In genomic region chr2:28681718-28682117, GRCm38 (mm10) we compare ENCODE assay signal across 11 mouse cellular contexts. TPM values are rescaled to one million over a fixed set of nuclear protein-coding genes. Genes with fewer than 3 reads are reported as not detected.
DNase-seq lines count a peak whose midpoint lies in the region; ATAC-seq and TF ChIP-seq lines count a peak whose summit lies in the region.
"Had no signal": no experiment of that assay in that cellular context is flagged by ENCODE, and none has a peak within 500 bp of the region (broad histone marks: within the 10 kb centered on the region; RNA-seq: fewer than 3 reads in every experiment).

No protein-coding gene starts in this region.

- no peak overlapping the region for H3K27ac ChIP-seq in heart, embryonic 11.5 days (ENCODE audit: low read depth, low read length)
- H3K27ac ChIP-seq in layer of hippocampus, adult 2 months, result peak overlapping the region; percentile 28; the same call in 1 of the 2 replicates

- 91% methylated on average over 4 of the region's 4 CpGs for WGBS in heart, embryonic 11.5 days (ENCODE audit: insufficient replicate concordance)

- H3K36me3 ChIP-seq in heart, embryonic 11.5 days (ENCODE audit: control insufficient read depth, insufficient read depth, low read length), result peaks cover 21% of the 10 kb centered on the region

- TF ChIP-seq CTCF in layer of hippocampus, adult 2 months (conservative IDR thresholded peaks at IDR 0.05), result no peak

- no peaks in the 10 kb centered on the region for H3K27me3 ChIP-seq in heart, embryonic 11.5 days (ENCODE audit: control insufficient read depth, insufficient read depth, low read length)

- H3K4me3 ChIP-seq in heart, embryonic 11.5 days (ENCODE audit: low read depth, low read length), result no peak overlapping the region
- H3K4me3 ChIP-seq in layer of hippocampus, adult 2 months, result no peak overlapping the region
- H3K4me3 ChIP-seq: myocyte had no signal

- peak; percentile 44 to 60 for DNase-seq in heart, adult 18-20 months
- DNase-seq in MN1 (ENCODE audit: low spot score), result peak; percentile 78
- DNase-seq in cerebellum, adult 8-10 months, result peak; percentile 36
- DNase-seq in layer of hippocampus, adult 2 months (ENCODE audit: low spot score in 2 of 2), result peak; percentile 62
- no peak for DNase-seq in urinary bladder, postnatal 25 days (ENCODE audit: low spot score)
- no peak for DNase-seq in c-Kit-positive CD71-positive TER-119-positive erythroid progenitor cells, embryonic 14.5 days (ENCODE audit: low spot score)

- no peak overlapping the region for H3K4me2 ChIP-seq in heart, embryonic 11.5 days

- H3K9me3 ChIP-seq in heart, embryonic 11.5 days (replicated peaks; ENCODE audit: control insufficient read depth, low read length), result no peaks in the 10 kb centered on the region

- H3K4me1 ChIP-seq in heart, embryonic 11.5 days (ENCODE audit: control insufficient read depth, insufficient read depth, low read length), result no peaks in the 10 kb centered on the region

- no peak overlapping the region for H3K9ac ChIP-seq in heart, embryonic 11.5 days (ENCODE audit: low read depth, low read length)

- no peak for ATAC-seq in heart, embryonic 11.5 days (replicated peaks; ENCODE audit: insufficient number of reproducible peaks, low FRiP score, low TSS enrichment)
- no peak for ATAC-seq in monocyte, adult 5-6 weeks (replicated peaks; ENCODE audit: insufficient number of reproducible peaks, low FRiP score, low TSS enrichment, poor library complexity, severe bottlenecking)

RNA-seq across cellular contexts. Expression of gene Spaca9, which starts 17.8 kb away (rescaled TPM):
- not detected for total RNA-seq in heart, adult 18-20 months (2021)
- polyA plus RNA-seq in heart, embryonic 11.5 days (2014; fragmentation: Nextera tagmentation; extraction: Ambion mirVana), result 2.4 and 3.0 TPM in 2 replicates
- total RNA-seq in layer of hippocampus, adult 2 months (2021), result not detected
- 1.3 to 10.1 TPM (median 3.3 TPM) in 3 replicates for total RNA-seq in monocyte, adult 5-6 weeks (2017)
- total RNA-seq: ES-E14 had no signal

RNA-seq across cellular contexts. Expression of gene Ak8, which starts 18.2 kb away (rescaled TPM):
- not detected for total RNA-seq in heart, adult 18-20 months (2021)
- polyA plus RNA-seq in heart, embryonic 11.5 days (2014; fragmentation: Nextera tagmentation; extraction: Ambion mirVana), result 0.45 and 1.2 TPM in 2 replicates
- 1 to 10 TPM in 1 of 2 experiments, under 1 TPM in 1; 0.74 to 1.2 TPM for total RNA-seq in layer of hippocampus, adult 2 months (2021)
- total RNA-seq in monocyte, adult 5-6 weeks (2017), result 0.39 to 1.6 TPM in 2 of 3 replicates, not detected in the other

RNA-seq across cellular contexts. Expression of gene Tsc1, which starts 40.7 kb away (rescaled TPM):
- 10 to 100 TPM; 26.6 to 28.4 TPM for total RNA-seq in heart, adult 18-20 months (2021)
- 14.2 and 16.2 TPM in 2 replicates for polyA plus RNA-seq in heart, embryonic 11.5 days (2014; fragmentation: Nextera tagmentation; extraction: Ambion mirVana)
- total RNA-seq in layer of hippocampus, adult 2 months (2021), result 10 to 100 TPM; 47.1 to 49.1 TPM
- 14.2 to 29.8 TPM (median 24.7 TPM) in 3 replicates for total RNA-seq in monocyte, adult 5-6 weeks (2017)

RNA-seq across cellular contexts. Expression of gene Gfi1b, which starts 59.9 kb away (rescaled TPM):
- not detected for total RNA-seq in heart, adult 18-20 months (2021)
- 7.6 and 10.9 TPM in 2 replicates for polyA plus RNA-seq in heart, embryonic 11.5 days (2014; fragmentation: Nextera tagmentation; extraction: Ambion mirVana)
- not detected for total RNA-seq in layer of hippocampus, adult 2 months (2021)
- total RNA-seq in monocyte, adult 5-6 weeks (2017), result 1.6 to 8.2 TPM (median 4.6 TPM) in 3 replicates
- total RNA-seq: ES-E14; layer of hippocampus, postnatal 14 days had no signal
- polyA plus RNA-seq: myocyte had no signal

Comparison
In these comparisons a context has a peak if more than half of its experiments do, and no peak if none do; other contexts are left out.
1. DNase-seq: peak in heart, adult 18-20 months (2 of 2), MN1 (single experiment), cerebellum, adult 8-10 months (single experiment) and layer of hippocampus, adult 2 months (2 of 2); none in urinary bladder, postnatal 25 days (single experiment) and c-Kit-positive CD71-positive TER-119-positive erythroid progenitor cells, embryonic 14.5 days (single experiment).